Mouse (Mus musculus) olfactory bulb, adult 2 months (tissue): Measurements from ENCODE around the gene Tbata. TPM values are rescaled to one million over a fixed set of nuclear protein-coding genes. Genes with fewer than 3 reads are reported as not detected.

ENCODE experiments used
- H3K27ac ChIP-seq: fragments of 200-500 bp; 2 replicates; pipeline ENCODE4 v1.5.1; 2012; ENCODE audit warnings: low read depth, low read length; ENCODE audit not compliant: insufficient read depth
- H3K4me1 ChIP-seq: fragments of 200-500 bp; 2 replicates; pipeline ENCODE4 v1.6.1; 2012; ENCODE audit warnings: low read length; ENCODE audit not compliant: control insufficient read depth, insufficient read depth
- H3K4me3 ChIP-seq: fragments of 200-500 bp; 2 replicates; pipeline ENCODE4 v1.5.1; 2012; ENCODE audit warnings: mild to moderate bottlenecking, low read depth, low read length, moderate library complexity; ENCODE audit not compliant: insufficient read depth
- CTCF ChIP-seq: fragments of 200-500 bp; IDR thresholded peaks from 2 replicates; pipeline ENCODE4 v1.5.1; 2012; ENCODE audit warnings: low read depth, mild to moderate bottlenecking, low read length, moderate library complexity; ENCODE audit not compliant: insufficient read depth
- POLR2A ChIP-seq: fragments of 200-500 bp; IDR thresholded peaks from 2 replicates; pipeline ENCODE4 v1.6.1; 2012; ENCODE audit warnings: mild to moderate bottlenecking, low read depth, low read length, moderate library complexity; ENCODE audit not compliant: insufficient read depth
- WGBS: fragments of 180-500 bp; shearing (Covaris S2); methylation state at CpG from one replicate; pipeline ENCODE4 v1.1.7; 2018; 5-methylcytosine and 5-hydroxymethylcytosine counted together
- polyA plus RNA-seq: library from polyadenylated mRNA; stranded (reverse); fragments of >200 nt; gene quantifications from 2 replicates; pipeline ENCODE4 v1.2.4, GENCODE M21; 2012; ENCODE audit warnings: low replicate concordance; ENCODE audit not compliant: missing spikeins, insufficient read depth, insufficient read length

Tbata gene
- polyA plus RNA-seq, 1 experiment = not detected

DNA sequence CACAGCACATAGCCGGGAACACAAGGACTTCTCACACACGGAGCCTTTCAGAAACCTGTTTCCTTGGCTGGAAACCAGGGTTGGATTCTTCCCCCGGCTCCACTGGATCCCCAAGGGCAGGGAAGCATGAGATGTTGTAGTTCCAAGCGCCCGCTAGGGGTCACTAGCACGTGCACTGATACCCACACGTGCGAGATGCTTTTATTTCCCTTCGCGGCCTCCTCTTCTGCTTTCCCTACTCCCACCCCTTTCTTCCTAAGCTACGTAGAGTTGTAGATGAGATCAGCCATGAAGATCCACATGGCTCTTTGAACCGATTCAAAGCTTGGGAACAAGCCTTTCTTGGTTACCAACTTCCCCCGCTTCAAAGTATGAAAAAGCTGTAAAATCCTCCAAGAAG is 40.0 kb downstream of the Tbata start:
- Histone ChIP-seq H3K4me1 (no peaks in the 10 kb centered on the region), H3K4me3 (no peak overlapping the region), H3K27ac (no peak overlapping the region)
- TF ChIP-seq POLR2A (no peak), CTCF (no peak)
- 11% methylated on average over 13 of the region's 13 CpGs for WGBS

DNA sequence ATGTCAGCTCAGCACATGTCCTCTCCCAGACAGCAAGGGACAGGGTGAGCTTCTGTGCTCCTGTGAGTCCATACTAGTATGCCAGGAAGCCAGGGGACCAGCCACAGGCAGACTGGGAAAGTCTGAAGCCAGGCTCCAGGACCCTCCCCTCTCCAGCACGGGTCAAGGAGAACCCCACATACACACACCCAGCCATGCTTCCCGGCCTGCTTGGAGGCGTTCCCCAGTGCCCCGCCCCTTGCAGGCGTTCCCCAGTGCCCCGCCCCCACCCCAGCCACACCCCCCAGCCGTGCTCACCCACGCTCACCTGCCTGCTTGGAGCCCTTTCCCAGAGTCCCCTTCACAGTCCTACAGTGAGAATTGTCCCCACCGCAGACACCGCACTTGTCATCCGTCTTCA is 41.1 kb downstream of the Tbata start:
- Histone ChIP-seq H3K4me1 (no peaks in the 10 kb centered on the region), H3K27ac (no peak overlapping the region), H3K4me3 (no peak overlapping the region)
- 25% methylated on average over 11 of the region's 11 CpGs for WGBS
- TF ChIP-seq CTCF = no peak
- TF ChIP-seq POLR2A = no peak

DNA sequence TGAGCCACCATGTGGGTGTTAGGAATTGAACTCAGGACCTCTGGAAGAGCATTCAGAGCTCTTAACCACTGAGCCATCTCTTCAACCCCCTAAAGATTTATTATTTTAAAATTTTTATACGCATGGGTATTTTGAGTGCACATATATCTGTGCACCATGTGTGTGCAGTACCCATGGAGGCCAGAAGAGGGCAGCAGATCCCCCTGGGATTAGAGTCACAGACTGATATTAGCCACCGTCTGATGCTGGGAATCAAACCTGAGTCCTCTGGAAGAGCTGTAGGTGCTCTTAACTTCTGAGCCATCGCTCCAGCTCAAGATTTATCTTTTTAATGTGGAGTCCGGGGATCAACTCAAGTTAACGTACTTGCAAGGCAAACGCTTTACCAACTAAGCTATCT is 43.9 kb downstream of the Tbata start:
- no peak overlapping the region for H3K4me3 ChIP-seq
- no peaks in the 10 kb centered on the region for H3K4me1 ChIP-seq
- 98% methylated on average over 6 of the region's 6 CpGs for WGBS
- TF ChIP-seq POLR2A (no peak), CTCF (no peak)
- H3K27ac ChIP-seq = no peak overlapping the region

DNA sequence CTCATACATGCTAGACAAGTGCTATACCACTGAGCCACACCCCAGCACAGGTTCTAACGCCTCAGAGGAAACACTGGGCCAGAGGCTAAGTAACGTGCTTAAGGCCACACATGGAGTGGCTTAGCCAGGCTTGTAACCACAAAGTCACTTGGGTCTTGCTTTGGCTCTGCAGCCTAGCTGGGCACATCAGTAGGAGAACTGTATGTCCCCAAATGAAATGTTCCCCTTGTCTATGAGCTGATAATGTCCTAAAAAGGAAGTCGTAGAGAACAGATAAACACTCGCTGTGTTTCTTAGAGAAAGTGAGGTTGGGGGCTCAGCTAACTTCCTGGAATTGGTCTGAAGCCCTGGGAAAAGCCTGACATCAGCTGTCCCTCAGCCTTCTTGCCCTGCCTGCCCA is 44.4 kb downstream of the Tbata start:
- TF ChIP-seq POLR2A (no peak), CTCF (no peak)
- no peak overlapping the region for H3K4me3 ChIP-seq
- 90% methylated on average over 4 of the region's 4 CpGs for WGBS
- no peak overlapping the region for H3K27ac ChIP-seq
- no peaks in the 10 kb centered on the region for H3K4me1 ChIP-seq

DNA sequence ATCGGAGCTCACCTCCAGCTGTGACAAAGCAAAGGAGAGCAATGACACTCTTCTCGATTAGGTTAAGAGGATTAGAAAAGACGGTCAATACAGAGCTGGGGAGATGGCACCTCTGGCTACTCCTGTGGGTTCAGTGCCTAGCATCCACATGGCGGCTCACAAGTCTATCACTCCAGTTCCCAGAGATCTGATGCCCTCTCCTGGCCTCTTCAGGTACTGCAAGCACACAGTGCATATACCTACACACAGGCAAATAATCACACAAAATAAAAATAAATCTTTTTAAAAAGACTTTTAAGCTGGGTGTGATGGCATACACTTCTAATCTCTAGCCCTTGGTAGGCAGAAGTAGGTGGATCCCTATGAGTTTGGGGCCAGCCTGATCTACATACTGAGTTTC is 47.6 kb downstream of the Tbata start:
- WGBS = 98% methylated on average over 4 of the region's 4 CpGs
- H3K4me3 ChIP-seq = no peak overlapping the region
- H3K4me1 ChIP-seq = no peaks in the 10 kb centered on the region
- no peak overlapping the region for H3K27ac ChIP-seq
- TF ChIP-seq POLR2A (no peak), CTCF (no peak)

DNA sequence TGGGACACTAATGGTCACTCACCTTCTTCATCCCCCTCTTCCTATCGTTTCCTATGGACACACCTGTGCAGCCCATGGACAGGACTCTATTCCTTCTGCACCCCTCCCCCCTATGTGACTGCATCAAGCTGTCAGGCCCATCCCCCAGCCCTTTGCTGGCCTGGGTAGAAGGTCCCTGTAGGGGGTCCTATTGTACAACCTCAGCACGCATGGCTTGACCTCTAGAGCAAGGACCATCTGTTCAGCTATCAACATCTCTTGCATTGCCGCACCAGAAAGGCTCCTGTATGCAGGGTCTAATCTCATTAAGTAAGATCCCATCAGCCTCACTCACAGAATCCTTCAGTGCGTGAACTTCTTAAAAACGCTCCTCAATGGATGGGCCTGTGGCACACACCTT is 53.9 kb downstream of the Tbata start:
- no peaks in the 10 kb centered on the region for H3K4me1 ChIP-seq
- H3K4me3 ChIP-seq = no peak overlapping the region
- H3K27ac ChIP-seq = no peak overlapping the region
- WGBS = 87% methylated on average over 5 of the region's 5 CpGs
- TF ChIP-seq CTCF = no peak
- no peak for TF ChIP-seq POLR2A

DNA sequence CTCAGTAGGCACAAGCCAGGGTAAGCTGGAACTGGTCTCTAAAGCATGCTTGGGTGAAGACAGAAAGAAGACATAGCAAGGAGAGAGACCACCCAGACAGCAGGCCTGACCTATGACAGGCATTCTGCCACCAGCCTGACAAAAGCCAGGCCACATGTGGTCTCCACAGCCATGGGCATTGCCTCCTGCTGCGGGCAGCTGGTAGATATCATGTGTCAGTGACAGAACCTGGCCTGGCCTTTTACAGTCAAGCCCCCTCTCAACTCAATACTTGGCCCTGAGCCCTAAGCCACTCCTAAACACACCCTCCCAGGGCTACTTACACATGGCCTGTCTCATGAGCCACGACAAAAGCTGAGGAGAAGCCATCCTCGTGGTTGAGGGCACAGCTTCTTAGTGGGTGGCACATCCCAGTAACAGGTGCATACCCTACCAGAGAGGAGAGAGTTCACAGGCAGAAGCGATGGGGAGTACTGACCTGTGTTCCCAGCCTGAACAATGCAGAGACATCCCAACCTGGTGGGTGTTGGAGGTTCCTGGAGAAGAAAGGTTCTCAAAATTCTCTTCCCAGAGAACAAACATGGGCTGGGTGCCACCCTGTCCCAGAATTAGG is 55.1 kb downstream of the Tbata start:
- H3K27ac ChIP-seq = no peak overlapping the region
- 63% methylated on average over 4 of the region's 4 CpGs for WGBS
- TF ChIP-seq POLR2A (no peak), CTCF (no peak)

DNA sequence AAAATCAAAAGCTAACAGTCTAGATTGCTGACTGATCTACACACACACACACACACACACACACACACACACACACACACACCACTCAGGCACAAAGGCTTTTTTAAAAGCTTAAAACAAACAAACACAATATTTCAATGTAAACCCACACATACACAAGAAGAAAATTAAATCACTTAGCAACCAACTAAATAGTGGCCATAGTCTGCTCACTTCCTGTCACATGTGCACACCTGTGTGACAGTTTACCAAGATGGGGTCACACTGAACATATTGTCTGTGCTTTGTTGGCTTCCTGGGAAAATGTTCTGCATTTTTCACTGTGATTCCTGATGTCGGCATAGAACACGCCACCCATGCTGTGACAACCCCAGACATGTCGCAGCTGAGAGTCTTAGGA is 60.0 kb downstream of the Tbata start:
- no peak for TF ChIP-seq CTCF
- no peak for TF ChIP-seq POLR2A
- Histone ChIP-seq H3K4me1 (no peaks in the 10 kb centered on the region), H3K27ac (no peak overlapping the region), H3K4me3 (no peak overlapping the region)
- WGBS = 89% methylated on average over 3 of the region's 3 CpGs

More for the DNA sequence above, 55.1 kb downstream of the Tbata start:
- Histone ChIP-seq H3K4me1 (no peaks in the 10 kb centered on the region), H3K4me3 (no peak overlapping the region)

DNA sequence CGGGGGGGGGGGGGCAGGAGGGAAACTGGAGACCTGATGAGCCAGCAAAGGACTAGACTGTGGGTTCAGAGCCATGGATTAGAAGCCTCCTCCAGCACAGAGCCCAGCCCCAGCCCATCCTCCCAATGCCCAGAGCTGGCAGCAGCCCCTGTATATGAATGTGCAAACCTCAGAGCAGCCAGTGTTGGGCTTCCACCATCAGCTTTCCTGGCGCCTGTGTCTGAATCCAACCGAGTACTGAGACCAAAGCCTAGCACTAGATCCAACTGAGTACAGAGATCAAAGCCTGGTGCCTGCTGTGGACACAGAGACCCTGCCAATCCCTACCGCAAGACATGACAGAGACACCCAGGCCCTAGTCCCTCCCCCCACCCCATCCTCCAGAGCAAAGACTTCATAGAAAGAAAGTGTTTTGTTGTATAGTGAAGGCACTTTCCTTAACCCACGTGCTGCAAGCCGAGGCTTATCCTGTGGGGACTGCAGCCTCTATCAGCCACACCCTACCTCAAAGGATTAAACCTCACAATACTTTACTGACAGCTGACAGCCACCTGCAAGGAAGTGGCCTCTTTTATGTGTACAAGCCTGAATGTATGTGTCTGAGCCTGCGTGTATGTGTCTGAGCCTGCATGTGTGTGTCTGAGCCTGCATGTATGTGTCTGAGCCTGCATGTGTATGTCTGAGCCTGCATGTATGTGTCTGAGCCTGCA is 61.3 kb downstream of the Tbata start:
- H3K27ac ChIP-seq = no peak overlapping the region
- H3K4me3 ChIP-seq = no peak overlapping the region
- no peak for TF ChIP-seq CTCF
- WGBS = 63% methylated on average over 7 of the region's 7 CpGs
- no peaks in the 10 kb centered on the region for H3K4me1 ChIP-seq

DNA sequence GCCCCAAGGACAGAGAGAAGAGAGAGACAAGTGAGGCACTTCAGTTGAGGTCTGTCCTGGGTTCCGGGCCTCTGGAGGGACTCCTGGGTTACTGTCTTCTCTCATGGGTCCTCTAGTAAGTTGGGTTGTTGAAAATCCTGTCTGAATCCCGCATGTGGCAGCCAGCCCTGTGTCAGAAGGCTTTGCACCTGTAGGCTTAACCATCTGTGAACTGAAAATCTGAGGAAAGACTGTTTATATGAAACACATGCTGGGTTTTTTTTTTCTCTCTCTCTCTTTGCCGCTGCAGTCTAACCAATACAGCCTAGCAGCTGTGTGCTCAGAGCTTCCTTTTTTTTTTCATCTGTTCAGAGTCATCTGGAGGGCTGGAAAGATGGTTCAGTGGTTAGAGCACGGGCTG is 62.6 kb downstream of the Tbata start:
- WGBS = 78% methylated on average over 4 of the region's 4 CpGs
- Histone ChIP-seq H3K27ac (no peak overlapping the region), H3K4me1 (no peaks in the 10 kb centered on the region), H3K4me3 (no peak overlapping the region)
- TF ChIP-seq POLR2A = no peak
